Mouse (Mus musculus) bone marrow, adult 2 months (tissue): Measurements from ENCODE around the gene Frrs1l.

Source experiments
- CTCF ChIP-seq: fragments of 200-500 bp; IDR thresholded peaks from 2 replicates; pipeline ENCODE4 v1.5.1; 2011; ENCODE audit warnings: low read length, control low read depth; ENCODE audit not compliant: control insufficient read depth, insufficient read depth
- POLR2A ChIP-seq: fragments of 200-500 bp; IDR thresholded peaks from 2 replicates; pipeline ENCODE4 v1.6.1; 2011; ENCODE audit warnings: low read depth, mild to moderate bottlenecking, control low read depth, low read length, borderline replicate concordance; ENCODE audit not compliant: control insufficient read depth

DNA sequence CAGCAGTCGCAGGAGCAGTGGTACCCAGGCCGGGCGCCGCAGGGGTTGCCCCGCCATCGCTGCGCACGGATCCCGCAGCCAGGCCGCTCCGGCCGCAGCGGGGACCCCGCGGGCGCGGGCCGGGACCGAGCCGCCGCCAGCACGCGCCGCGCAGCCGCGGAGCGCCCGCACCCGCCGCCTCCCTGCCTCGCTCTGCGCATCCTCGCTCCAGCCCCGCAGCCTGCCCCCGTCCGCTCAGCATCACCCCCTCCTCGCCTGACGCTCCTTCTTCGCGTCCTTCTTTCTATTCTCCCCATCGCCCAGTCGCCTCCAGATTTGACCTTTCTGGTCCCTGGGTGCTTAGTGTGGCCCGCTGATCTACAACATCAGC is at the start of gene Frrs1l:
- TF ChIP-seq CTCF = no peak
- no peak for TF ChIP-seq POLR2A
